Mouse (Mus musculus) Patski (cell line): Measurements from ENCODE around the gene Mtfmt. TPM values are rescaled to one million over a fixed set of nuclear protein-coding genes. Genes with fewer than 3 reads are reported as not detected.

Experiments used
- ATAC-seq: fragments of 100-300 bp; one replicate; pipeline ENCODE4 v1.8.0; 2021
- CTCF ChIA-PET: fragments of 350-600 bp; sonication (Branson Sonifier 250); formaldehyde crosslinking; loops from one replicate; lab custom pipeline; 2022; ENCODE audit warnings: inconsistent platforms; lab: Charles Lee
- POLR2A ChIA-PET: fragments of 350-600 bp; sonication (Branson Sonifier 250); formaldehyde crosslinking; loops from one replicate; lab custom pipeline; 2022; ENCODE audit warnings: antibody characterized with exemption, inconsistent platforms; lab: Charles Lee
- DNase-seq: peaks from one replicate; pipeline ENCODE4 v3.0.0-alpha.2; 2011; ENCODE audit warnings: low read depth, low spot score
- H3K27me3 ChIP-seq: fragments of 371-371 bp; one replicate; pipeline ENCODE4 v1.5.1; 2021
- CTCF ChIP-seq: fragments of 100-300 bp; IDR thresholded peaks from one replicate; pipeline ENCODE4 v1.5.1; 2021
- in situ Hi-C: fragments of 300-500 bp; cut with MboI; formaldehyde crosslinking; loops from 3 replicates; pipeline ENCODE4 v1.11.1; 2018; ENCODE audit warnings: low pct_unique_long_range_greater_than_20kb, mixed read lengths
- polyA plus RNA-seq: library from polyadenylated mRNA; unstranded; gene quantifications from one replicate; pipeline ENCODE4 v1.2.3, GENCODE M21; 2021

Mtfmt gene
- polyA plus RNA-seq, 1 experiment from 2014 or later = 21.3 TPM

DNA sequence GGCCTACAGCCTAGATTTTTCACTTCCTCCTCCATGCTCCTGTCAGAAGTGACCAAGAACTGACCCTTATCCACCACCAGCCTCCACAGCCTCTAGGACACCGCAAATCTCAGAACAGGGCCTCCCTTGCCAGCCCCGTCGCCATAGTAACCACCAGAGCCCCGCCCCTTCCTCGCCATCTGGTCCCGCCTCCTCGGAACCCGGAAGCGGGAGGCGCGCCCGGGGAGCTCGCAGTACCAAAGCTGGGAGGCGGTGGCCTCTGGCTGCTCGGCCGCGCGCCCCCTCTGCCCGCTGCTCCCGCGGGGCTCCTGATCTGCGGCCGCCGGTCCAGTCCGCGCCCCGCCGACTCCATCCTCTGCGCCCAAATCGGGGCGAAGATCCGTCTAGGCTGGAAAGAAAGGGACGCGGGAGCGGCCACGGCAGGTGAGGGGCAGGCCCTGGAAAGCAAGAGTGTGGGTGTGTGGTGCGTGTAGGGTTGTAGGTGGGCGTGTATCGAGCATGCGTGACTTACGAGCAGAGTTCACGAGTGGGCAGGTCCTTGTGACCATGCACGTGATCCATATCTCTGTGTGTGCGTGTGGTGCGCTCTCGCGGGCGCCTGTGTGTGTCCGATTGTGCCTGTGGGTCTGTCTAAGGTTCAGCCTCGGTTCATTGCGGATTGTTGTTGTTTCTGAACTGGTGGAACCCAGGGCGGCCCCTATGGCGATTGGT lies 25.3 kb downstream of the Mtfmt start, which contains the start of gene Spg21:
Spg21 (plus strand) TSS at position 216 of the 711 bp plus-strand sequence.
- CTCF ChIA-PET = interaction anchor here (1.1 to 1.2 kb wide), 2 partner anchors 11 to 20 kb away, joined by 3 read pairs; no protein-coding TSS in a partner anchor
- no peaks in the 10 kb centered on the region for H3K27me3 ChIP-seq
- ATAC-seq (peak; percentile 81), DNase-seq (peak; percentile 68)
- in situ Hi-C loops = no loop called here
- no peak for TF ChIP-seq CTCF
- POLR2A ChIA-PET = no interaction called here

DNA sequence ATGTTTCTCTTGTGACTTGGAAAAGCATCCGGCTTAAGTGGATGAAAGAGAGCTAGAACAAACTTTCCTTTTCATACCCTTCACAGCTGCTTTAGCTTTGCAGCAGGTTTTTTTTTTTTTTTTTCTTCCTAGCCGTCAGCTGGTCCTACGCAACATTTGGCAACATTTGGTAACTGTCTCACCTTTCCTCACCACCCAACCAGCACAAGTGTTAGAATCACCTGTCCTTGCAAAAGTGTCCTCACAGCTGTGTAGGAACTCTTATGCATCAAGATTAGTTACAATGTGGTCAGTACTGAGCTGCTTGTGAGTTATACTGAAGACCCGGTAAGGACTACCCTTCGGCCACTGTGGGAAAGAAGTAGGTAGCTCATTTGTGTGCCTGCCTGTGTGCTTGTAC lies 27.0 kb downstream of the Mtfmt start:
- no peak for TF ChIP-seq CTCF
- in situ Hi-C loops = no loop called here
- ChIA-PET CTCF (interaction anchor here (0.7 kb wide), 1 partner anchor 11 kb away, joined by 3 read pairs; no protein-coding TSS in a partner anchor), POLR2A (interaction anchor here (0.6 to 0.7 kb wide), 2 partner anchors 212 to 222 kb away, joined by 3 read pairs; no protein-coding TSS in a partner anchor)
- H3K27me3 ChIP-seq = no peaks in the 10 kb centered on the region
- ATAC-seq = no peak
- DNase-seq = no peak

DNA sequence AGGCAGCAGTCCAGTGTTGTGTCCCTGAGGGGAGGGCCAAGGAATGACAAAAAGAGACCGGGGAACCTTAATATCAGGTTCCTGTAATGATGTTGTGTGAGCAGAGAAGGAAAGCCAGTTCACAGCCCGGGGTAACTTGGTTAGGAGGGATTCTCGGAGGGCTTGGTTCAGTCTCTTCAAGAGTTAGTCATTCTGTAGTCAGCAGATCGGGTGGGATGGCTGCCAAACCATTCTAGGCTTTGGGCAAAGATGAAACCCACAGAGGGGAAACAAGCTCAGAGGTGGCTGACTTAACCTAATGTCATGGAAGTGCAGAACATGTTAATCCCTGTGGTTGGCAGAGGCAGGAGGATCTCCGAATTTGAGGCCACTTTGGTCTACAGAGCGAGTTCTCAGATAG lies 28.6 kb downstream of the Mtfmt start:
- ATAC-seq (no peak), DNase-seq (no peak)
- ChIA-PET CTCF (interaction anchor here (0.8 kb wide), 1 partner anchor 60 kb away, joined by 3 read pairs; no protein-coding TSS in a partner anchor), POLR2A (no interaction called here)
- no peaks in the 10 kb centered on the region for H3K27me3 ChIP-seq
- TF ChIP-seq CTCF = no peak
- in situ Hi-C loops = no loop called here

DNA sequence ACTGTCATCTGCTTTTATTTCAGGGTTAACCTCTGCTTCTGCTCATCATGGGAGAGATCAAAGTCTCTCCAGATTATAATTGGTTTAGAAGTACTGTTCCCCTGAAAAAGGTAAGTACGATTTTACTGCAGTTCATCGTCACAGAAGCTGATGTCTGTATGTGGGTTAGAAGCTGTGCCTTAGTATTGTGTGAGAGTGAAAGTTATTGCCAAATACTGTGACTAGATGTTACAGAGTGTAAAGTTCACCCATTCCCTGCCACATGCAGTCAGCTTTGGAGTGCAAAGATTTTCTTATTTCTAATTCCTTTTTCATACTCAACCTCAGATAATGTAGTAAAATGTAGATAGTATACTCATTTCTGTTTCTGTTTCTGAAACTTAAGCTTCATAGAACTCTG lies 29.7 kb downstream of the Mtfmt start:
- no peak for TF ChIP-seq CTCF
- DNase-seq (no peak), ATAC-seq (no peak)
- CTCF ChIA-PET = no interaction called here
- POLR2A ChIA-PET = no interaction called here
- H3K27me3 ChIP-seq = no peaks in the 10 kb centered on the region
- in situ Hi-C loops = no loop called here

DNA sequence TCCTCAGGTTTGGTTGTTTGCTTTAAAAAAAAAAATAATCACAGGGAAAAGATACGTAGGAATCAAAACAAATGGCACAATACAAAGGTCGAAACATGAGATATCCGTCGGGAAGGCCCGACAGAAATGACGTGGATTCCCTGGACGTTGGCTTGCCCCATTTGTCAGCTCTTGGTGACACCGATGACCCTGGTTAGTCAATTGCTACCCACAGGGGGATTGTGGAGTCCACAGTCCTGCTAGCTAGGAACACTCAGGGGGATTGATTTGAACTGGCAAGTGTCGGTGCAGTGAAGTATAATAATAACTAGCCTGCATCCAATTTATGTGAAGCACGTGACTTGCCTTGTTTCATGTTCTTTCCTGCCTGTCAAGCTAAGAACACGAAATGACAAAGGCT lies 32.1 kb downstream of the Mtfmt start:
- in situ Hi-C loops = no loop called here
- DNase-seq (no peak), ATAC-seq (no peak)
- TF ChIP-seq CTCF = no peak
- ChIA-PET POLR2A (no interaction called here), CTCF (no interaction called here)
- H3K27me3 ChIP-seq = no peaks in the 10 kb centered on the region

DNA sequence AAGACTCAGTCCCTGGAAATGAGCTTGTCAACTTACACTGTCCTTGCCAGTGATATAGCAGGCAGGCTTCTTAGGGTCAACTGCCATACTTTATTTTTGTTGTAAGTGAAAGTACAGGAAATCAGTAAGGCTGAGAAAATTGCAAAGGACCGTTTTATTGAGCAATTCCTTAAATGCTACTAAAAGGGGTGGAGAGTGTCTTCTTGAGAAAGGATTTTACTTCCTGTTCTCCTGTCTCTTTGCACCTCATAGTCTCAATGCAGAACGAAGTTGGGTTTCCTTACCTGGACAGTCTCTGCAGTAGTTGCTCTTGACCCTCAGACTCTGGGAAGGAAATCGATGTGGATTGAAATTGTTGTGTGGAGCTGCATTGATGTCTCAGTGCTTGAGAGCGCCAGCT lies 37.2 kb downstream of the Mtfmt start:
- DNase-seq = no peak
- TF ChIP-seq CTCF = no peak
- ChIA-PET POLR2A (no interaction called here), CTCF (interaction anchor here (1.1 kb wide), 1 partner anchor 13 kb away, joined by 3 read pairs; no protein-coding TSS in a partner anchor)
- no peak for ATAC-seq
- in situ Hi-C loops = no loop called here
- H3K27me3 ChIP-seq = no peaks in the 10 kb centered on the region

DNA sequence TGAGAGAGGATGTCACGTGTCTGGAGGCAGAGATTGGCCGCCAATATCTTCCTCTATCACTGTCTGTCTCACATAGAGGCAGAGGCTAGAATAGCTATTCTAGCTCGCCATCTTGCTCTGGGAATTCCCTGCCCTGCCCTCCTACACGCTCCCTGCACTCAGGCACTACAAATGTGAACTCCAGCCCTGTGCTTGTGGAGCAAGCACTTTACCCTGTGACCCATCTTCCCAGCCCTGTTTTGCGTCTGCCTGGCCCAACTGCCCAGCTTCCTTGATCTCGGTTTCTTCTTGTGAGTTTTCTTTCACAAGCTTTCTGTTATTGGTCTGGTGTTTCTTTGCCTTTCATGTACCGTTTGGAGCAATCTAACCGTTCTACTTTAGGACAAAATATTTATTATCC lies 43.6 kb downstream of the Mtfmt start:
- POLR2A ChIA-PET = no interaction called here

DNA sequence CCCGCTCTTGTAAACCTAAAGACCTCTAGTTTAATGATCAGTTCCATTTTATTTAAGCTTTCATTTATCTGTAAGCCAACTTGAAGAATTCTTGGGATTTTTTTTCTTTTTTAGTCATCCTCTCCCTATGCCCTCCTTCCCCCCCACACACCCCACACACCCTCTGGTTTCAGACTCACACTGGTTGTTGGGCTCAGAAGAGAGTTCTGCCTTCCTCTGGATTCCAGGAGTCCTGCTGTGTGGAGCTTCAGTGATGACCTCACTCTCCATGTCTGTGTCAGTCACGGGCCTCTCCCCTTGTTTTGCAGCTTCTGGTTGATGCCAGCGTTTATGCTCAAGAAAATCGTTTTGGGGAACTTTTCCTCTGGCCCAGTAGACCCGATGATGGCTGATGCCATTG lies 44.5 kb downstream of the Mtfmt start:
- ChIA-PET POLR2A (interaction anchor here (0.7 kb wide), 1 partner anchor 9 kb away, joined by 3 read pairs; no protein-coding TSS in a partner anchor), CTCF (interaction anchor here (1.0 to 1.1 kb wide), 3 partner anchors 18 to 98 kb away, joined by 3 to 4 read pairs (median 3); no protein-coding TSS in a partner anchor)
- DNase-seq = no peak
- no peak for TF ChIP-seq CTCF
- no peak for ATAC-seq
- H3K27me3 ChIP-seq = no peaks in the 10 kb centered on the region
- in situ Hi-C loops = no loop called here

More for the DNA sequence above, 43.6 kb downstream of the Mtfmt start:
- DNase-seq (no peak), ATAC-seq (no peak)
- in situ Hi-C loops = no loop called here
- CTCF ChIA-PET = no interaction called here
- TF ChIP-seq CTCF = no peak
- no peaks in the 10 kb centered on the region for H3K27me3 ChIP-seq

DNA sequence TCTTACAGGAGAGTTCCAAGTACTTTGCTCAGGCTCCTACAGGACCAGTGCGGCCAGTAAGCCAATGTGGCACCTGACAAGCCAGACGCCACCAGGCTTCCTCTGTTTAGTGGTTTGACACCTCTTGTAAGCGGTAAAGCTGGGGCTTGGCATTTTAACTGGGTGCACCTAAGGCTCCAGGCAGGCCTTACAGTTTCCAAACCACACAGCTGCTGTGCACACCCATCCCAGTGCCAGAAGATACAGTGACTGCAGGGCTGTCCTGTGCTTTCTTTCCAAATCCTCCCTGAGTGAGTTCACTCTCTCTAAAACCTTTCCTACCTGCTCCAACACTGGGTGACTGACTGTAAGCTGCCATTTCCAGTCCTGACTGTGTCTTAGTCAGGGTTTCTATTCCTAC lies 55.9 kb downstream of the Mtfmt start:
- ChIA-PET CTCF (no interaction called here), POLR2A (no interaction called here)
- ATAC-seq (no peak), DNase-seq (no peak)
- TF ChIP-seq CTCF = no peak
- no peaks in the 10 kb centered on the region for H3K27me3 ChIP-seq
- in situ Hi-C loops = no loop called here

DNA sequence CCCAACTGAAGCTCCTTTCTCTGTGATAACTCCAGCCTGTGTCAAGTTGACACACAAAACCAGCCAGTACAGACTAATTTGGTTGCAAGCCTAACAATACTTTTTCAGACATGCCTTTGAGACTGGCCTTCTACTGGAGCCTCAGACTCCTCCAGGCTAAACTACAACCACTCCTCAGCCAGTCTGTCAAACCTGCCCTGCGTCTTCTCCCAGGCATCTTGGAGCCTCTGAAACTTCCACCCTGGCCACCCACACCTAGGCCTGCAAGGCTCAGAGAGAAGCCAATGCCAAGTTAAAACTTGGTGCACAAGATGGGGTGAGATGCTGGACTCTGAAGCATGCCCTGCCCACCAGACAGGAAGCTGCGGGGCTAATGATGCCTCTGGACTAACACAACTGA lies 56.8 kb downstream of the Mtfmt start:
- TF ChIP-seq CTCF = no peak
- H3K27me3 ChIP-seq = no peaks in the 10 kb centered on the region
- ChIA-PET POLR2A (no interaction called here), CTCF (interaction anchor here (1.2 kb wide), 1 partner anchor 49 kb away, joined by 3 read pairs; no protein-coding TSS in a partner anchor)
- DNase-seq (no peak), ATAC-seq (no peak)
- in situ Hi-C loops = no loop called here

DNA sequence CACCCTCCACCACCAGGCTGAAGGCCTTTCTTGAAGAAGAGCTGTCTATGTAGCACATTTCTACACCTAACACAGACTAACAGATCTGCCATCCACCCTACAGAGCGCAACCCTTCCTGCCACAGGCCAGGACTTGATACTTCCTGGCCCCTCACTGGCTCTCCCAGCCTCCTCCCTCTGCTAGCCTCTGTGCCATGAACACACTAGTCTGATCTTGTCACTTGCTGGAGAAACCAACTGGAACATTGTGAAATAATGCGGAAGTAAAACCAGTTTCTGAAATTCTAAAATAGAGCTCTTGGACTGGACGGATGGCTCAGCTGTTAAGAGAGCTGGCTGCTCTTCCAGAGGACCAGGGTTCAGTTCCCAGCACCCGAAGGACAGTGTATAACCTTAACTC lies 57.3 kb downstream of the Mtfmt start:
- ATAC-seq (no peak), DNase-seq (no peak)
- POLR2A ChIA-PET = no interaction called here
- in situ Hi-C loops = no loop called here
- no peak for TF ChIP-seq CTCF
- H3K27me3 ChIP-seq = no peaks in the 10 kb centered on the region
- CTCF ChIA-PET = interaction anchor here (1.2 kb wide), 1 partner anchor 50 kb away, joined by 3 read pairs; no protein-coding TSS in a partner anchor
